Mouse (Mus musculus) CH12.LX (cell line): ENCODE measurements around the gene Ttc14. TPM values are rescaled to one million over a fixed set of nuclear protein-coding genes. Genes with fewer than 3 reads are reported as not detected.

Experiments
- DNase-seq: peaks from one replicate; pipeline ENCODE4 v3.0.0-alpha.2; 2013; ENCODE audit errors: extremely low read depth
- H3K27ac ChIP-seq: 2 replicates; pipeline ENCODE4 v1.5.1; 2012; ENCODE audit warnings: low read depth, mild to moderate bottlenecking, control low read depth, moderate library complexity; ENCODE audit not compliant: insufficient read depth
- H3K27me3 ChIP-seq: replicated peaks from 2 replicates; pipeline ENCODE3; 2012; ENCODE audit warnings: inconsistent platforms
- H3K36me3 ChIP-seq, 2 experiments: replicated peaks in 1 of 2; 2 replicates each; pipeline versions ENCODE3 to v1.6.1; 2012; ENCODE audit warnings: inconsistent platforms in 1 of 2, low read length in 1 of 2, mild to moderate bottlenecking in 1 of 2, mixed read lengths in 1 of 2, moderate library complexity in 1 of 2; ENCODE audit not compliant: control insufficient read depth in 1 of 2, insufficient read depth in 1 of 2
- H3K4me1 ChIP-seq, 2 experiments: 2 replicates each; pipeline ENCODE4 v1.6.1; 2012; ENCODE audit warnings: inconsistent platforms in 1 of 2, moderate library complexity in 1 of 2; ENCODE audit not compliant: insufficient read depth in 2 of 2, control insufficient read depth in 1 of 2
- H3K4me2 ChIP-seq: 2 replicates; pipeline ENCODE4 v1.6.1; 2012; ENCODE audit warnings: low read depth, mild to moderate bottlenecking, control low read depth; ENCODE audit not compliant: poor library complexity, insufficient read depth, severe bottlenecking
- H3K4me3 ChIP-seq, 3 experiments: fragments of 150-350 bp in 1 of 3; sonication (generic) in 1 of 3; replicated peaks in 1 of 3; 2 replicates each; pipeline versions ENCODE3 to v1.5.1; 2011 to 2012; ENCODE audit warnings: low read depth in 2 of 3, low read length in 2 of 3, mild to moderate bottlenecking in 2 of 3, moderate library complexity in 2 of 3, control low read depth in 1 of 3, improper control_type of control experiment in 1 of 3, inconsistent platforms in 1 of 3, mixed read lengths in 1 of 3; ENCODE audit not compliant: poor library complexity in 1 of 3
- H3K79me2 ChIP-seq: replicated peaks from 2 replicates; pipeline ENCODE4 v1.6.1; 2012; ENCODE audit warnings: mild to moderate bottlenecking, moderate library complexity; ENCODE audit not compliant: control insufficient read depth, poor library complexity, insufficient read depth, severe bottlenecking; ENCODE audit errors: extremely low read depth
- H3K9ac ChIP-seq: 2 replicates; pipeline ENCODE4 v1.6.1; 2012; ENCODE audit warnings: low read depth, mild to moderate bottlenecking, control low read depth, moderate library complexity; ENCODE audit not compliant: insufficient read depth
- H3K9me3 ChIP-seq: replicated peaks from 2 replicates; pipeline ENCODE3; 2012; ENCODE audit warnings: low read length, inconsistent platforms, mixed read lengths
- BHLHE40 ChIP-seq: IDR thresholded peaks from 2 replicates; pipeline ENCODE4 v1.6.1; 2011; ENCODE audit warnings: mild to moderate bottlenecking, low read depth, low read length, improper control_type of control experiment
- CHD1 ChIP-seq: IDR thresholded peaks from 2 replicates; pipeline ENCODE4 v1.6.1; 2012; ENCODE audit warnings: low read depth, low read length, improper control_type of control experiment, inconsistent platforms
- CHD2 ChIP-seq: IDR thresholded peaks from 2 replicates; pipeline ENCODE4 v1.6.1; 2011; ENCODE audit warnings: low read length, improper control_type of control experiment
- CTCF ChIP-seq, 2 experiments: IDR thresholded peaks in 1 of 2; conservative IDR thresholded peaks in 1 of 2; 2 replicates each; pipeline ENCODE4 v1.5.1; 2011 to 2012; ENCODE audit warnings: low read depth in 2 of 2, low read length in 2 of 2, improper control_type of control experiment in 1 of 2, inconsistent platforms in 1 of 2, mild to moderate bottlenecking in 1 of 2, moderate library complexity in 1 of 2
- E2F4 ChIP-seq: IDR thresholded peaks from 2 replicates; pipeline ENCODE4 v1.6.1; 2011; ENCODE audit warnings: low read depth, low read length, improper control_type of control experiment; ENCODE audit not compliant: insufficient replicate concordance
- ELF1 ChIP-seq: IDR thresholded peaks from 2 replicates; pipeline ENCODE4 v1.6.1; 2014; ENCODE audit warnings: low read depth, mild to moderate bottlenecking, inconsistent platforms, low read length, improper control_type of control experiment
- EP300 ChIP-seq: IDR thresholded peaks from 2 replicates; pipeline ENCODE4 v1.6.1; 2011; ENCODE audit warnings: low read length, improper control_type of control experiment
- ETS1 ChIP-seq: conservative IDR thresholded peaks from 2 replicates; pipeline ENCODE4 v1.6.1; 2012; ENCODE audit warnings: low read depth, mild to moderate bottlenecking, inconsistent platforms, low read length, improper control_type of control experiment, moderate library complexity
- GABPA ChIP-seq: IDR thresholded peaks from 2 replicates; pipeline ENCODE4 v1.6.1; 2012; ENCODE audit warnings: low read depth, low read length, improper control_type of control experiment, inconsistent platforms; ENCODE audit not compliant: insufficient replicate concordance
- HCFC1 ChIP-seq: IDR thresholded peaks from 2 replicates; pipeline ENCODE4 v1.6.1; 2012; ENCODE audit warnings: low read depth, mild to moderate bottlenecking, inconsistent platforms, low read length, improper control_type of control experiment
- IRF4 ChIP-seq: IDR thresholded peaks from 2 replicates; pipeline ENCODE4 v1.6.1; 2014; ENCODE audit warnings: low read depth, mild to moderate bottlenecking, inconsistent platforms, low read length, improper control_type of control experiment
- JUN ChIP-seq: IDR thresholded peaks from 2 replicates; pipeline ENCODE4 v1.6.1; 2011; ENCODE audit warnings: low read depth, mild to moderate bottlenecking, low read length, improper control_type of control experiment, moderate library complexity; ENCODE audit not compliant: insufficient read depth
- JUND ChIP-seq: conservative IDR thresholded peaks from 2 replicates; pipeline ENCODE4 v1.6.1; 2011; ENCODE audit warnings: low read depth, low read length, improper control_type of control experiment
- KAT2A ChIP-seq: IDR thresholded peaks from 2 replicates; pipeline ENCODE4 v1.6.1; 2012; ENCODE audit warnings: low read length, improper control_type of control experiment, inconsistent platforms; ENCODE audit not compliant: insufficient replicate concordance
- MAFK ChIP-seq: IDR thresholded peaks from 2 replicates; pipeline ENCODE4 v1.6.1; 2011; ENCODE audit warnings: low read length, improper control_type of control experiment; ENCODE audit not compliant: insufficient replicate concordance
- MAX ChIP-seq: IDR thresholded peaks from 2 replicates; pipeline ENCODE4 v1.6.1; 2011; ENCODE audit warnings: low read length, improper control_type of control experiment
- MAZ ChIP-seq: IDR thresholded peaks from 2 replicates; pipeline ENCODE4 v1.6.1; 2012; ENCODE audit warnings: low read depth, mild to moderate bottlenecking, inconsistent platforms, low read length, improper control_type of control experiment, moderate library complexity
- MEF2A ChIP-seq: IDR thresholded peaks from 2 replicates; pipeline ENCODE4 v1.6.1; 2014; ENCODE audit warnings: low read depth, mild to moderate bottlenecking, inconsistent platforms, low read length, improper control_type of control experiment, borderline replicate concordance
- MXI1 ChIP-seq: IDR thresholded peaks from 2 replicates; pipeline ENCODE4 v1.6.1; 2011; ENCODE audit warnings: mild to moderate bottlenecking, low read depth, low read length, improper control_type of control experiment
- MYC ChIP-seq: IDR thresholded peaks from 2 replicates; pipeline ENCODE4 v1.6.1; 2011; ENCODE audit warnings: low read depth, mild to moderate bottlenecking, improper control_type of control experiment, low read length
- NELFE ChIP-seq: IDR thresholded peaks from 2 replicates; pipeline ENCODE4 v1.6.1; 2011; ENCODE audit warnings: low read depth, low read length, improper control_type of control experiment
- NRF1 ChIP-seq: IDR thresholded peaks from 2 replicates; pipeline ENCODE4 v1.6.1; 2014; ENCODE audit warnings: low read depth, mild to moderate bottlenecking, inconsistent platforms, low read length, improper control_type of control experiment, moderate library complexity
- PAX5 ChIP-seq: IDR thresholded peaks from 2 replicates; pipeline ENCODE4 v1.6.1; 2012; ENCODE audit warnings: low read length, inconsistent platforms, mixed read lengths
- POLR2A ChIP-seq: IDR thresholded peaks from 2 replicates; pipeline ENCODE4 v1.6.1; 2011; ENCODE audit warnings: low read depth, mild to moderate bottlenecking, improper control_type of control experiment, low read length
- RAD21 ChIP-seq: IDR thresholded peaks from 2 replicates; pipeline ENCODE4 v1.6.1; 2011; ENCODE audit warnings: low read depth, mild to moderate bottlenecking, low read length, improper control_type of control experiment, moderate library complexity
- RCOR1 ChIP-seq: conservative IDR thresholded peaks from 2 replicates; pipeline ENCODE4 v1.6.1; 2012; ENCODE audit warnings: low read depth, mild to moderate bottlenecking, inconsistent platforms, low read length, improper control_type of control experiment
- SIN3A ChIP-seq: IDR thresholded peaks from 2 replicates; pipeline ENCODE4 v1.6.1; 2012; ENCODE audit warnings: low read length, improper control_type of control experiment, inconsistent platforms
- SMC3 ChIP-seq: IDR thresholded peaks from 2 replicates; pipeline ENCODE4 v1.6.1; 2011; ENCODE audit warnings: low read depth, low read length, improper control_type of control experiment
- TBP ChIP-seq: conservative IDR thresholded peaks from 2 replicates; pipeline ENCODE4 v1.6.1; 2011; ENCODE audit warnings: low read depth, low read length, improper control_type of control experiment
- TCF12 ChIP-seq: IDR thresholded peaks from 2 replicates; pipeline ENCODE4 v1.6.1; 2014; ENCODE audit warnings: low read depth, mild to moderate bottlenecking, inconsistent platforms, low read length, improper control_type of control experiment
- UBTF ChIP-seq: IDR thresholded peaks from 2 replicates; pipeline ENCODE4 v1.6.1; 2012; ENCODE audit warnings: low read depth, mild to moderate bottlenecking, inconsistent platforms, low read length, improper control_type of control experiment, moderate library complexity
- USF1 ChIP-seq: IDR thresholded peaks from 2 replicates; pipeline ENCODE4 v1.6.1; 2014; ENCODE audit warnings: low read depth, mild to moderate bottlenecking, inconsistent platforms, low read length, improper control_type of control experiment
- USF2 ChIP-seq: conservative IDR thresholded peaks from 2 replicates; pipeline ENCODE4 v1.6.1; 2011; ENCODE audit warnings: low read depth, low read length, improper control_type of control experiment
- ZC3H11A ChIP-seq: IDR thresholded peaks from 2 replicates; pipeline ENCODE4 v1.6.1; 2012; ENCODE audit warnings: low read depth, mild to moderate bottlenecking, inconsistent platforms, low read length, improper control_type of control experiment
- ZKSCAN1 ChIP-seq: IDR thresholded peaks from 2 replicates; pipeline ENCODE4 v1.6.1; 2012; ENCODE audit warnings: low read depth, inconsistent platforms, low read length, improper control_type of control experiment, borderline replicate concordance
- ZMIZ1 ChIP-seq: IDR thresholded peaks from 2 replicates; pipeline ENCODE4 v1.6.1; 2012; ENCODE audit warnings: low read depth, mild to moderate bottlenecking, inconsistent platforms, low read length, improper control_type of control experiment
- ZNF384 ChIP-seq: IDR thresholded peaks from 2 replicates; pipeline ENCODE4 v1.6.1; 2012; ENCODE audit warnings: low read depth, low read length, improper control_type of control experiment, inconsistent platforms
- dilution Hi-C: fragments of 300-500 bp; cut with MboI; formaldehyde crosslinking; loops from 2 replicates; pipeline ENCODE4 v1.14.3; 2020; ENCODE audit warnings: low sequenced_read_pairs; ENCODE audit not compliant: extremely low pct_unique_long_range_greater_than_20kb, extremely low pct_ligation_motif_present
- in situ Hi-C: fragments of 300-500 bp; cut with MboI; formaldehyde crosslinking; loops from 3 replicates; pipeline ENCODE4 v1.14.3; 2019; ENCODE audit warnings: low sequenced_read_pairs, low pct_ligation_motif_present, low pct_unique_long_range_greater_than_20kb, mixed read lengths
- polyA plus RNA-seq: library from polyadenylated mRNA; unstranded; fragments of >175 nt; gene quantifications from 2 replicates; pipeline ENCODE4 v1.2.1, GENCODE M21; 2012; ENCODE audit warnings: low read depth; ENCODE audit not compliant: insufficient read length
- total RNA-seq, 2 experiments: library from RNA; depleted of rRNA; stranded (reverse); fragments of 300-350 nt in 1 of 2; fragments of >200 nt in 1 of 2; gene quantifications; 2 replicates each; pipeline ENCODE4 v1.2.3; 2012 to 2014

The Ttc14 gene
- total RNA-seq (2012; rRNA removed) (21.5 and 29.0 TPM in 2 replicates), total RNA-seq (2014; rRNA removed) (30.5 and 40.3 TPM in 2 replicates), polyA plus RNA-seq (36.8 and 38.2 TPM in 2 replicates)

- Histone ChIP-seq H3K27me3 (no peaks in the 10 kb centered on the region), H3K36me3 (peaks cover 6 to 28% of the 10 kb centered on the region in 2 experiments), H3K79me2 (peaks cover 18% of the 10 kb centered on the region), H3K27ac (peak within 1 kb of the TSS; percentile 81), H3K9me3 (no peaks in the 10 kb centered on the region), H3K4me2 (peak within 1 kb of the TSS; percentile 68; the same call in 1 of the 2 replicates), H3K9ac (peak within 1 kb of the TSS; percentile 95), H3K4me1 (peaks cover 0 to 14% of the 10 kb centered on the region in 2 experiments; a peak in 2 of 4 replicates), H3K4me3 (peak within 1 kb of the TSS; percentile 91 to 95 (median 94))
- dilution Hi-C loops, result no loop called here
- in situ Hi-C loops, result loop anchor here (25.0 kb wide), 1 partner anchor 262 kb away; no protein-coding TSS in a partner anchor
- peak; percentile 96 for DNase-seq
- TF ChIP-seq JUN, result no peak
- no peak for TF ChIP-seq CHD1
- peak; percentile 84 for TF ChIP-seq MXI1
- TF ChIP-seq UBTF, result no peak; the same call in none of the 2 replicates
- TF ChIP-seq MAZ, result peak; percentile 5; the same call in 1 of the 2 replicates
- TF ChIP-seq BHLHE40, result peak; percentile 24; the same call in 1 of the 2 replicates
- TF ChIP-seq ETS1, result no peak
- peak; percentile 39; the same call in 1 of the 2 replicates for TF ChIP-seq MAX
- peak; percentile 93 for TF ChIP-seq HCFC1
- no peak for TF ChIP-seq E2F4
- TF ChIP-seq RAD21, result peak; percentile 26
- 0 out of 2 replicates have a peak, but pooled peaks have one; percentile 90 for TF ChIP-seq ZMIZ1
- peak; percentile 84 for TF ChIP-seq NRF1
- peak; percentile 100 for TF ChIP-seq CHD2
- peak; percentile 92 for TF ChIP-seq TCF12
- no peak for TF ChIP-seq ZC3H11A
- TF ChIP-seq ZKSCAN1, result no peak
- TF ChIP-seq SMC3, result no peak
- peak; percentile 46; the same call in 1 of the 2 replicates for TF ChIP-seq MEF2A
- TF ChIP-seq CTCF (conservative IDR thresholded peaks at IDR 0.05 in 1 of 2, IDR thresholded peaks at IDR 0.05 in 1 of 2; ENCODE audit: low read depth in 2 of 2, low read length in 2 of 2), result peak in 1 of 2 experiments; percentile 44; a peak in 2 of 4 replicates
- no peak for TF ChIP-seq JUND
- no peak for TF ChIP-seq PAX5
- no peak for TF ChIP-seq ZNF384
- TF ChIP-seq RCOR1, result no peak
- peak; percentile 59; the same call in 1 of the 2 replicates for TF ChIP-seq TBP
- TF ChIP-seq USF1, result no peak
- TF ChIP-seq IRF4, result peak; percentile 42; the same call in 1 of the 2 replicates
- no peak for TF ChIP-seq MAFK
- TF ChIP-seq SIN3A, result peak; percentile 83
- peak; percentile 99 for TF ChIP-seq ELF1
- peak; percentile 34; the same call in 1 of the 2 replicates for TF ChIP-seq GABPA
- peak; percentile 94 for TF ChIP-seq NELFE
- no peak for TF ChIP-seq MYC
- no peak for TF ChIP-seq USF2
- TF ChIP-seq EP300, result no peak
- TF ChIP-seq POLR2A, result peak; percentile 92
- peak; percentile 92; the same call in 1 of the 2 replicates for TF ChIP-seq KAT2A
Observed at GRCm38 (mm10) chr3:33799617-33800512, at the start of gene Ttc14. TSS of gene Ttc14 (plus strand) at chr3:33799832.
